Mouse (Mus musculus): ENCODE results near the gene Rgn. TPM values are rescaled to one million over a fixed set of nuclear protein-coding genes. Genes with fewer than 3 reads are reported as not detected.

The Rgn gene
- polyA plus RNA-seq (2012) = not detected in 2 replicates

DNA sequence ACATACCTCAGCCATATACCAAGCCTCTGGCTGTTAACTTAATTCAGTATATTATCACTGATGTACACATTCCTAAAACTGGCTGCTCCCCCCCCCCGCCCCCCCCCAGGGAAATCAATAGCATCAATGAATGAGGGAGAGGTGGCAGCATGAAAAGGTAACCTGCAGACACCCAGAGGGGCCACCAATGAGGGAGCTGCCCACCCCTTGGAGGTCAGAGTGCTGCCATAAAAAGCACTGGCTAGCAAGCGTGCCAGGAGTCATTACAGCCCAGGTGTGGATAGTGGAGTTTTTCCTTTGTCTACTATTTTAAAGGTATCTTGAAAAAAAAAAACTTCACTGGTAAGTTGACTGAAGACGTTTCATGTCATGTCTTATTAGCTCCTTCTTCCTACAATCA is at the start of gene Rgn:
TSS of gene Rgn (plus strand) at position 256 of the 400 bp plus-strand sequence.
- Histone ChIP-seq H3K9me3 (ENCODE audit: control insufficient read depth, low read length) (no peaks in the 10 kb centered on the region), H3K4me1 (ENCODE audit: control insufficient read depth) (no peaks in the 10 kb centered on the region), H3K36me3 (ENCODE audit: control insufficient read depth) (no peaks in the 10 kb centered on the region), H3K27me3 (ENCODE audit: control insufficient read depth) (no peaks in the 10 kb centered on the region), H3K4me3 (replicated peaks) (peak within 1 kb of the TSS; percentile 17)
- no peak for TF ChIP-seq TAL1 (IDR thresholded peaks at IDR 0.05; ENCODE audit: low read length)
- TF ChIP-seq GATA1 (IDR thresholded peaks at IDR 0.05; ENCODE audit: low read length) = no peak

DNA sequence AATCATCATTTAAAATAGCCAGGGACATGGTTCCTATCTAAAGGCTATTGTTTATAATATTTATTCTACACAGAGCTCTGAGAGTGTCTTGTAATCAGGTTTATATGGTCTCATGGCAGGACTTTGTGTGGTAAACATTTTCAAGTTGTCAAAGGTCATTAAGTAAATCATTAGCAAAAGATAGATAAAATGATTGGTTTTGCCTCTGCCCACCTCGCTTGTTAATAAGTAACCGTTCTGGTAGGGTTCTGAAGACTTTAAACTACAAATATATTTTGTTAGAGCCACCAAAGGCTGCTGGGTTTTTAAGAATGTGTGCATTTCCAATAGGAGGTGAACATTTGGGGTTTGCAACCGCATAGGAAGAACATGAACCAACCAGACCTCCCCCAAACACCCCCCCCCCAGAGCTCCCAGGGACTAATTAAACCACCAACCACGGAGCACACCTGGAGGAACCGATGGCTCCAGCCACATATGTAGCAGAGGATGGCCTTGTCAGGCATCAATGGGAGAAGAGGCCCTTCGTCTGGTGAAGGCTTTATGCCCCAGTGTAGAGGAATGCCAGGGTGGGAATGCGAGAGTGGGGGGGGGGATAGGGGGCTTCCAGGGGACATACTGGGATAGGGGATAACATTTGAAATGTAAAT is 29.2 kb upstream of the Rgn start:
- no peak for TF ChIP-seq TAL1 (IDR thresholded peaks at IDR 0.05; ENCODE audit: low read length)
- no peaks in the 10 kb centered on the region for H3K4me1 ChIP-seq (ENCODE audit: control insufficient read depth)
- H3K36me3 ChIP-seq (ENCODE audit: control insufficient read depth) = peaks cover 19% of the 10 kb centered on the region
- H3K4me3 ChIP-seq (replicated peaks) = no peak overlapping the region
- H3K9me3 ChIP-seq (ENCODE audit: control insufficient read depth, low read length) = no peaks in the 10 kb centered on the region
- no peaks in the 10 kb centered on the region for H3K27me3 ChIP-seq (ENCODE audit: control insufficient read depth)

DNA sequence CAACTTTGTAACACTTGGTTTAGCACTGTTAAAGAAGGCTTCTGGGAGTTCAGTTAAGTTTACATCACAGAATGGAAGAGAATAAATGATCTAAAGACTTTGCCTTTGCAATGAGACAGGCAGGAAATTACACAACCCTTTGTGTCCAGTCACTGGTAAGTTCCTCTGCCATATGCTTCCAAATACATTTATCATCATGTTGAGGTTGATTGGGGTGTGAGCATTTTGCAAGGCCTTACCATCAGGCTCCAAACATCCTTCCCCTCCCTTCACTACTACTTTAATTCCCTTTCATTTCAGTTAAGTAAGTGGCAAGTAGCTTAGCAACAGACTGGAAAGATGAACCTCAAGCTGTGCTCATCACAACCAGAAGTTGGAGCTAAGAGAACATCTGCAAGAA is 28.0 kb upstream of the Rgn start:
- no peaks in the 10 kb centered on the region for H3K27me3 ChIP-seq (ENCODE audit: control insufficient read depth)
- H3K4me3 ChIP-seq (replicated peaks) = no peak overlapping the region
- no peaks in the 10 kb centered on the region for H3K9me3 ChIP-seq (ENCODE audit: control insufficient read depth, low read length)
- no peaks in the 10 kb centered on the region for H3K4me1 ChIP-seq (ENCODE audit: control insufficient read depth)
- no peak for TF ChIP-seq GATA1 (IDR thresholded peaks at IDR 0.05; ENCODE audit: low read length)
- H3K36me3 ChIP-seq (ENCODE audit: control insufficient read depth) = peaks cover 14% of the 10 kb centered on the region

GRCm38 (mm10) chrX:20532621-20533020 is 17.0 kb upstream of the Rgn start:
- no peaks in the 10 kb centered on the region for H3K9me3 ChIP-seq (ENCODE audit: control insufficient read depth, low read length)
- H3K27me3 ChIP-seq (ENCODE audit: control insufficient read depth) = no peaks in the 10 kb centered on the region
- TF ChIP-seq TAL1 (IDR thresholded peaks at IDR 0.05; ENCODE audit: low read length) = no peak
- TF ChIP-seq GATA1 (IDR thresholded peaks at IDR 0.05; ENCODE audit: low read length) = no peak
- H3K36me3 ChIP-seq (ENCODE audit: control insufficient read depth) = no peaks in the 10 kb centered on the region
- H3K4me3 ChIP-seq (replicated peaks) = no peak overlapping the region
- H3K4me1 ChIP-seq (ENCODE audit: control insufficient read depth) = no peaks in the 10 kb centered on the region

DNA sequence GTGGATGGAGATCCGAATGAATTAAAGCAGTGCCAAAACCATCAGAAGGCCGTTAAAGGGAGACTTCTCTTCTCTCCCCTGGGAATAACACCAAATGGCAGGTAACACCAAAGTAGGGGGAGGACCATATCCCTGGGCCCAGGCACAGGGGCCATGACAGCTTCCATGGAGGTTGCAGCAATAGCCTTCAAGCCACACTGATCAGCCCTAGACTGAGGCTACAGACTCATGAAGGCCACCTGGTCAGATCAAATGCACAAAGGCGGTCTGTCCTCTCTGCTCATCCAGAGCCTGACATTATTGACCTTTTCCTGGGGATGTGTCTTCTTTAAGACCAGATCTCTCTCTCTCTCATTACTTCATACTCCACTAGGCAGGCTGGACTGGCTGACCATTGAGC is 5.7 kb upstream of the Rgn start:
- no peaks in the 10 kb centered on the region for H3K27me3 ChIP-seq (ENCODE audit: control insufficient read depth)
- no peaks in the 10 kb centered on the region for H3K4me1 ChIP-seq (ENCODE audit: control insufficient read depth)
- H3K9me3 ChIP-seq (ENCODE audit: control insufficient read depth, low read length) = no peaks in the 10 kb centered on the region
- TF ChIP-seq TAL1 (IDR thresholded peaks at IDR 0.05; ENCODE audit: low read length) (no peak), GATA1 (IDR thresholded peaks at IDR 0.05; ENCODE audit: low read length) (no peak)
- H3K36me3 ChIP-seq (ENCODE audit: control insufficient read depth) = no peaks in the 10 kb centered on the region
- no peak overlapping the region for H3K4me3 ChIP-seq (replicated peaks)

DNA sequence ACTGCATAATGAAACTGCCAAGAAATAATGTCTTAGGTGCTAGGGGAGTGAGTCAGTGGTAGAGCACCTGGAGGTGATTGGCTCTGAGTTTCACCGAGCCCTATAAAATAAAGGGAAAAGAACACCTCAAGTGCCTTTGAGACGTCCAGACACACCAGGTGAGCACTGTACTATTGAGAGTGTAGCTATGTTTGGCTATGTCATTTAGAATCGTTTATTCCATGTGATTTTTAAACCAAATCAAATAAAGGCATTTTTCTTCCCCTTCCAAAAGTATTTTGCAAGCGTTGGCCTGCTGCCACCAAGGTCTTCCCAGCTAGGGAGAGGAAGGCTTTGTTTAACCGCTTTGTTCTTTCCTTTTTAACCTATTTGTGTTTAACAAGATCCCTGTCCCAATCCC is 2.0 kb upstream of the Rgn start:
- Histone ChIP-seq H3K4me3 (replicated peaks) (no peak overlapping the region), H3K9me3 (ENCODE audit: control insufficient read depth, low read length) (no peaks in the 10 kb centered on the region), H3K36me3 (ENCODE audit: control insufficient read depth) (no peaks in the 10 kb centered on the region), H3K27me3 (ENCODE audit: control insufficient read depth) (no peaks in the 10 kb centered on the region), H3K4me1 (ENCODE audit: control insufficient read depth) (no peaks in the 10 kb centered on the region)
- TF ChIP-seq TAL1 (IDR thresholded peaks at IDR 0.05; ENCODE audit: low read length) (no peak), GATA1 (IDR thresholded peaks at IDR 0.05; ENCODE audit: low read length) (no peak)

DNA sequence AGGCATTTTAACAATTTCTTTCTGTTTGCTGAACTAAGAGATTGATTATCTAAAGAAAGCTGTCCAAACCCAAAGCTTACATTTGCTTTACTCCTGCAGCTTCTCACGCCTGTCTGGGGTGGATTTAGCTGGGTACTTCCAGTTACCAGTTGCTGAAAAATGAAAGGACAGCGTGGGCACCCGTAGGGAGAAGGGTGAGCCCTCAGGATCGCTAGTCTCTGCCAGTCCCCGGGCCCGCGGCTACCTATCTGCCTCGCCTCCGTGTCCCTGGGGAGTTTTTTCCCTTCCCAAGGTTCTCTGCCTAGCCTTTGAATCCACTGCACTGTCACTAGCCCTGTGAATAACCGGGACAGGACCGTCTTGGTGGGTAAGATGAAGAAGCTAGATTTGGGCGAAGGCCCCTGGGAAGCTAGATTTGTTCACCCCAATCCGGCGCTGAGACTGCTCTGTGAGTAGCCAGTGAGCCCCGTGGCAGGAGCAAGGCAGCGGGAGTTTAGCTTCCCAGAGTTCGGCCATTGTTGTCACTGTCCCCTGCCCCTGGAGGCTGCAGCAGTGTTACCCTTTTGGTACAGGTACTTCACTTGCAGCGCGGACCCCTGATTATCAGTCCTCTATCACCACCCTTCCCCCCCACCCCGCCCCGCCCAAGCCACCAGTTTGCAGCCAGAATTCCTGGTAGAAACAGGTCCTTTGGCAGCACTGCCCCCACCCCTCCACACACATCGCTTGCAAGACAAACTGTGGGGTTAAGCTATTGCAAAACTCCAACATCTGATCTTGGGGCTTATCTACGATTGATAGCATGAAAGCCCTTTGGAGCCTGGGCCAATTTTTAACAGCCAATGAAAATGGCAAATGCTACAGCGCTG is 1.3 kb upstream of the Rgn start:
- no peaks in the 10 kb centered on the region for H3K27me3 ChIP-seq (ENCODE audit: control insufficient read depth)
- TF ChIP-seq GATA1 (IDR thresholded peaks at IDR 0.05; ENCODE audit: low read length) (no peak), TAL1 (IDR thresholded peaks at IDR 0.05; ENCODE audit: low read length) (no peak)
- H3K36me3 ChIP-seq (ENCODE audit: control insufficient read depth) = no peaks in the 10 kb centered on the region
- no peaks in the 10 kb centered on the region for H3K9me3 ChIP-seq (ENCODE audit: control insufficient read depth, low read length)
- no peaks in the 10 kb centered on the region for H3K4me1 ChIP-seq (ENCODE audit: control insufficient read depth)
- no peak overlapping the region for H3K4me3 ChIP-seq (replicated peaks)

DNA sequence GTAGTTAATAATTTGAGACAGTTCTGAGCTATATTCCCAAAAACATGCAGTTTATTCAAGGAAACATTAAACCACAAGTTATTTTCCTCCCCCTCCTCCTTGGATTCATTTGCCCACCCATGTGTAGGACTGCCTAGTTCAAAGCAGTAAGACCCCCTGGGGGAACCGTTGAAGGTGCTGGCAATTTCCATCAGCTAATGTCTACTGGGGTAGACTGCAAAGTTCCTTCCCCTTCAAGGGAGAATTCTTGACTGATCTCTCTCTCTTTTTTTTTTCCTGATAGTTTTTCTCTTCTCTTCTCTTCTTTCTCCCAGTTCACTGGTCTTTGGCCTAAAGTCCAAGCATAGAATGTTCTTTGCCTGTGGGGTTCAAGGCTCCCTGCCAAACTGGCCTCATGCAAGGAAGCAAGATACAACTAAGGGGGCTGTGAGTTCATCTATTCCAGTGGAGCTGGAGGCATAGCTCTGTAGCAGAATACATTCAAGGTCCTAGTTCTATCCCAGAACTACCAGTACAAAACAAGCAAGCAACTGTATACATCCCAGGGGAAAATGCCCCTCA is 627 bp upstream of the Rgn start:
- Histone ChIP-seq H3K9me3 (ENCODE audit: control insufficient read depth, low read length) (no peaks in the 10 kb centered on the region), H3K4me3 (replicated peaks) (no peak overlapping the region), H3K4me1 (ENCODE audit: control insufficient read depth) (no peaks in the 10 kb centered on the region), H3K36me3 (ENCODE audit: control insufficient read depth) (no peaks in the 10 kb centered on the region), H3K27me3 (ENCODE audit: control insufficient read depth) (no peaks in the 10 kb centered on the region)
- TF ChIP-seq GATA1 (IDR thresholded peaks at IDR 0.05; ENCODE audit: low read length) (no peak), TAL1 (IDR thresholded peaks at IDR 0.05; ENCODE audit: low read length) (no peak)

- no peaks in the 10 kb centered on the region for H3K27me3 ChIP-seq (ENCODE audit: control insufficient read depth)
- TF ChIP-seq TAL1 (IDR thresholded peaks at IDR 0.05; ENCODE audit: low read length) (no peak), GATA1 (IDR thresholded peaks at IDR 0.05; ENCODE audit: low read length) (no peak)
These were observed 2.6 kb downstream of the Rgn start for GRCm38 (mm10) chrX:20552199-20552598.

More at GRCm38 (mm10) chrX:20552199-20552598, 2.6 kb downstream of the Rgn start:
- no peak overlapping the region for H3K4me3 ChIP-seq (replicated peaks)
- H3K4me1 ChIP-seq (ENCODE audit: control insufficient read depth) = no peaks in the 10 kb centered on the region
- no peaks in the 10 kb centered on the region for H3K9me3 ChIP-seq (ENCODE audit: control insufficient read depth, low read length)
- H3K36me3 ChIP-seq (ENCODE audit: control insufficient read depth) = no peaks in the 10 kb centered on the region
